Mouse (Mus musculus) stomach, embryonic 14.5 days (tissue): ENCODE data around the gene H3f3b. TPM values are rescaled to one million over a fixed set of nuclear protein-coding genes. Genes with fewer than 3 reads are reported as not detected.

Source experiments
- ATAC-seq: fragments of 200-750 bp; cut with Nextera tagmentation; 2 replicates; pipeline ENCODE4 v1.8.0; 2017; ENCODE audit warnings: low read depth, moderate TSS enrichment; ENCODE audit not compliant: insufficient number of reproducible peaks, insufficient read depth, low FRiP score
- H3K27ac ChIP-seq: fragments of 300-500 bp; sonication (generic); 2 replicates; pipeline ENCODE4 v1.5.1; 2014; ENCODE audit warnings: mild to moderate bottlenecking, low read length, moderate library complexity, mixed read lengths
- H3K27me3 ChIP-seq: fragments of 300-500 bp; sonication (generic); 2 replicates; pipeline ENCODE4 v1.6.1; 2014; ENCODE audit warnings: low read length, control low read depth, mixed read lengths; ENCODE audit not compliant: control insufficient read depth, insufficient read depth
- H3K36me3 ChIP-seq: fragments of 300-500 bp; sonication (generic); 2 replicates; pipeline ENCODE4 v1.6.1; 2014; ENCODE audit warnings: mild to moderate bottlenecking, control low read depth, low read length, moderate library complexity, mixed read lengths; ENCODE audit not compliant: control insufficient read depth, insufficient read depth
- H3K4me1 ChIP-seq: fragments of 300-500 bp; sonication (generic); 2 replicates; pipeline ENCODE4 v1.6.1; 2014; ENCODE audit warnings: low read length, control low read depth, mixed read lengths; ENCODE audit not compliant: control insufficient read depth, insufficient read depth
- H3K4me2 ChIP-seq: fragments of 300-500 bp; sonication (generic); replicated peaks from 2 replicates; pipeline ENCODE4 v1.6.1; 2014; ENCODE audit warnings: low read depth, low read length, control low read depth
- H3K4me3 ChIP-seq: fragments of 300-500 bp; sonication (generic); 2 replicates; pipeline ENCODE4 v1.5.1; 2014; ENCODE audit warnings: low read depth, low read length, control low read depth
- H3K9ac ChIP-seq: fragments of 300-500 bp; sonication (generic); replicated peaks from 2 replicates; pipeline ENCODE4 v1.6.1; 2014; ENCODE audit warnings: low read depth, mild to moderate bottlenecking, control low read depth, low read length, moderate library complexity, mixed read lengths
- H3K9me3 ChIP-seq: fragments of 300-500 bp; sonication (generic); 2 replicates; pipeline ENCODE4 v1.6.1; 2016; ENCODE audit warnings: low read depth, low read length, control low read depth; ENCODE audit not compliant: control insufficient read depth
- WGBS: fragments of 180-500 bp; shearing (Covaris S2); extraction: QIAGEN DNeasy Blood & Tissue Kit; methylation state at CpG from one replicate; pipeline ENCODE4 v1.1.7; 2014; 5-methylcytosine and 5-hydroxymethylcytosine counted together
- polyA plus RNA-seq: library from polyadenylated mRNA; unstranded; fragments of >200 nt; fragmentation: Nextera tagmentation; extraction: Ambion mirVana; gene quantifications from 2 replicates; pipeline ENCODE4 v1.2.1, GENCODE M21; 2014

Gene H3f3b
- polyA plus RNA-seq, 1 experiment from 2014 or later: 1,982 TPM

DNA sequence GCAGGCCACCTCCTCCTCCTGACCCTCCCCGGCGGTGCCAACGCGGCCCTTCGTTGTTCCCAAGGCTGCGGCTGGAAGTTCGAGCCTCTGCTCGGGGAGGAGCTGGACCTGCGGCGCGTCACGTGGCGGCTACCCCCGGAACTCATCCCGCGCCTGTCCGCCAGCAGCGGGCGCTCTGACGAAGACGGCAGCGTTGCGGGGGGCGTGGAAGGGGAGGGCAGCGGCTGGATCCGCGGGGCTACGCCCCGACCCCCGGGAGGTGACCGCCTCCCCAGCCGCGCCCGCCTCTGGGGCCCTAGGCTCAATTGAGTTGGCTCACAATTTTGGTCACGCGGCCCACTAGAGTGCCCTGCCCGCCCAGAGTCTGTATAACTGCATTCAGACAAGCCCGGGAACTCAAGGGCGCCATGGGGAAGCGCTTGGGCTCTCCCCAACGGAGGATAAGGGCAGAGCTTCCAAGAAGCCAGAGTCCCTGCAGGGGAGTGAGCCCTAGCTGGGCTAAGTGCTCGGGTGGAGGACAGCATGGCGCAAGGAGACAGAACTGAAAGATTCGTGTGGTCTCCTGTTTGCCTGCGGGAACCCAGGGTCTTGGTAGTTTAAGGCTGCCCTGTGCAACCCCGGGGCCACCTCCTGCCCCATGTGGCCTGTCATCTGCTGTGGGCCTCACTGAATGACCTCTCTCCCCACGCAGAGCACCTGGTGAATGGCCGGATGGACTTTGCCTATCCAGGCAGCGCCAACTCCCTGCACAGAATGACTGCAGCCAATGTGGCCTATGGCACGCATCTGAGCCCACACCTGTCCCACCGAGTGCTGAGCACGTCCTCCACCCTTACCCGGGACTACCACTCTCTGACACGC is 22.7 kb downstream of the H3f3b start:
- H3K4me1 ChIP-seq: 0 out of 2 replicates have a peak, but pooled peaks cover 5% of the 10 kb centered on the region
- peaks cover 23% of the 10 kb centered on the region for H3K36me3 ChIP-seq
- no peaks in the 10 kb centered on the region for H3K27me3 ChIP-seq
- peak overlapping the region; percentile 44 for H3K9ac ChIP-seq
- H3K4me2 ChIP-seq: peak overlapping the region; percentile 65
- peak overlapping the region; percentile 79 for H3K27ac ChIP-seq
- H3K9me3 ChIP-seq: no peaks in the 10 kb centered on the region; the same call in 1 of the 2 replicates
- ATAC-seq: peak; percentile 79
- H3K4me3 ChIP-seq: peak overlapping the region; percentile 10
- WGBS: 7% methylated on average over 49 of the region's 54 CpGs

DNA sequence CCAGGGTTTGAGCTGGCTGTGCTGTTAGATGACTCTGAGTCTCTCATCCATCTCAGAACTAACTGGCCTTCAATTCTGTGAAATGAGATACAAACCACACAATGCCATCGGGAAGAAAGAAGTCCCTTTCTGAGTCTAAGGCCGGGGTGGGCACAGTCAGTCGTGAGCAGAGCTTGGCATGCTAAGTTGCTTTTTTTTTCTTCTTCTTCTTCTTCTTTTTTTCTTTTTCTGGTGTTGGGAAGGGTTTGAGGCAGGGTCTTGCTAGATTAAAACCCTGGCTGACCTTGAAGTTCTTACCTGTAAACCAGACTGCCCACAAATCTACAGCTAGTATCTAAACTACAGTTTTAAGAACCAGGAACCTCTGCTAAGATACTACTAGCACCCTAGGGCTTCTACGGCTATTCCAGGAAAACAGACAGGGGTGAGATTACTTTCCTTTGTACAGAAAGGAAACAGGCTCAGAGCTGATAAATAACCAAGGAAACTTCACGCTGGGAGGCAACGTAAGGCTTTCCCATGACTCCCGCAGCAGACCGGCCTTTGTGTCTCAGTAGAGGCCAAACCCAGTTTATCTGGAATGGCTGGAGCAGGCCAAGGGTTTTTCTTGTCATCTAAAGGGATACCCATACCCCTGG is 23.5 kb downstream of the H3f3b start:
- H3K9ac ChIP-seq: no peak overlapping the region; the same call in 1 of the 2 replicates
- ATAC-seq: no peak
- no peaks in the 10 kb centered on the region; the same call in 1 of the 2 replicates for H3K9me3 ChIP-seq
- peak overlapping the region; percentile 65 for H3K4me2 ChIP-seq
- H3K4me1 ChIP-seq: 0 out of 2 replicates have a peak, but pooled peaks cover 5% of the 10 kb centered on the region
- H3K27ac ChIP-seq: peak overlapping the region; percentile 79; the same call in 1 of the 2 replicates
- 34% methylated on average over 8 of the region's 8 CpGs for WGBS
- H3K27me3 ChIP-seq: no peaks in the 10 kb centered on the region
- peaks cover 17% of the 10 kb centered on the region; the same call in 1 of the 2 replicates for H3K36me3 ChIP-seq
- peak overlapping the region; percentile 10 for H3K4me3 ChIP-seq

DNA sequence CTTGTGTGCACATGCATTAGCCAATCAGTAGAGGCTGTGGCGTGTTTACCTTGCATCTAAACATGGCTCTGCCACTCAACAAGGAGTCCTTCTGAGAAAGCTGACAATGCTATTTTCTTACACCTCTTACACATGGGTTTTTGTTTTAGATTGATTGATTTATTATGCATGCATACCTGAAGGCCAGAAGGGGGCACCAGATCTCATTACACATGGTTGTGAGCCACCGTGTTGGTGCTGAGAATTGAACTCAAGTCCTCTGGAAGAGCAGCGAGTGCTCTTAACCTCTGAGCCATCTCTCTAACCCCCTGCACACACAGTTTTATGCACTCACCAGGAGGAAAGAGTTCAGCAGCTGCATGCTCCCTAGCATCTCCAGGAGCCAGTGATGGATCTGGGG is 24.9 kb downstream of the H3f3b start:
- Histone ChIP-seq H3K27me3 (no peaks in the 10 kb centered on the region), H3K36me3 (peaks cover 11% of the 10 kb centered on the region; the same call in 1 of the 2 replicates), H3K9ac (no peak overlapping the region), H3K9me3 (no peaks in the 10 kb centered on the region; the same call in 1 of the 2 replicates), H3K4me2 (no peak overlapping the region), H3K27ac (no peak overlapping the region), H3K4me1 (0 out of 2 replicates have a peak, but pooled peaks cover 5% of the 10 kb centered on the region), H3K4me3 (no peak overlapping the region)
- WGBS: 84% methylated on average over 3 of the region's 3 CpGs
- no peak for ATAC-seq

DNA sequence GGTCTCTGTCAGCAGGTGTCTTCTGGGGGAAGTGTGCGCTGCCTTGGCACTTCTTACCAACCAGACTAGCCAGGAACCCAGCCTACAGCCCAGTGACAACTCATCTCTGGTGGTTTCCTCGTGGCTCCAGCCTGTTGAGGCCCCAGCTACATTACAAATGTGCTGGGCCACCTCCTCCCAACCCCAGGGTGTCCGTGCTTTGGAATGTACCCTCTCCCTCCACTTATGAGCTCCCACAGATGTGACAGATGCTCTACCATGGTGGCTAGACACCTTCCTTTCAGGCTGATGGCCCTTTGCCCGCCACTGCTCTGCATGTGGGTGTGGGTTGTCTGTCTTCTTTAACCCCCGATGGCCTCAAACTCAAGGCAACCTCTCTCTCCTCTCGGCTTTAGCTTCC is 26.0 kb downstream of the H3f3b start:
- no peak for ATAC-seq
- Histone ChIP-seq H3K27me3 (no peaks in the 10 kb centered on the region), H3K9ac (no peak overlapping the region), H3K4me3 (no peak overlapping the region), H3K4me1 (0 out of 2 replicates have a peak, but pooled peaks cover 5% of the 10 kb centered on the region), H3K36me3 (no peaks in the 10 kb centered on the region; the same call in 1 of the 2 replicates), H3K4me2 (no peak overlapping the region), H3K27ac (no peak overlapping the region), H3K9me3 (no peaks in the 10 kb centered on the region; the same call in 1 of the 2 replicates)
- 75% methylated on average over 6 of the region's 6 CpGs for WGBS

DNA sequence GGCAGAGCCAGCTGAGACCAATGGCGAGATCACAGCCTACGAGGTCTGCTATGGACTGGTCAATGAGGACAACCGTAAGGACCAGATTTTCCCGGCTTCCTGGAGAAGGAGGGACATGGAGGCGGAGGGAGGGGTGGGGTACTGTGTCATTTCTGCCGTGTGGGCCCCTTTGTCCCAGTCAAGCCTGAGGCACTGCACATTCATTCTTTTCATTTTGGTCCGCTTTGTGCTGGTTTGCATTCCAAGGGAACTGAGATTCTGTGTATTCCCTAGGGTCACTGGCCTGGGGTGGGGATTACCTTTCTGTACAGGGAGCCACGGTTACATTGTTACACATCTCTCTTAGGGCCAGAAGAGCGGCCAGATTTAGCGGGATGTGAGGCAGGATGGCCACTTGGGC is 27.2 kb downstream of the H3f3b start:
- WGBS: 55% methylated on average over 10 of the region's 10 CpGs

DNA sequence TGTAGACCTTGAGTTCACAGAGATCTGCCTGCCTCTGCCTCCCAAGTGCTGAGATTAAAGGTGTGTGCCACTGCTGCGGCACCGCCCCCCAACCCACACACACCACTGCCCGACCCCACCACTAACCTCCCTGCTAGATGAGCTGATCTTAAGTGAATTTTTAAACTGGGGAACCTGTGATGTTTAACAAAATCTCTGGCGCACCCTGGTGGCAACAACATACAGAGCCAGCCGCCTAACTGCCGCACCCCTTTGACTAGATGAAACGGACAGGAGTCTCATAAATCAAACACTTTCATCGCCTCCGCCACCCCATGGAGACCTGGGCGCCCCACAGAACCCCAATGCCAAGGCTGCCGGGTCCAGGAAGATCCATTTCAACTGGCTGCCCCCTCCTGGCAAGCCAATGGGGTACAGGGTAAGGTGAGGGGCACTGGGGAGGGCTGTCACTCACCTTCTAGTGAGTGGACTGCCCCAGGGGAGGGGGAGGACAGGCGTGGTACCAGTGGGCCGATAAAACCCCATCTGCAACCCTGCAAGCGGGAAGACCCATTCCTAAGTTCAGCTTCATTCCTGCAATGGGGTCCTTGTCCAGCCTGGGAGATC is 28.1 kb downstream of the H3f3b start:
- 16% methylated on average over 14 of the region's 14 CpGs for WGBS
- H3K4me1 ChIP-seq: no peaks in the 10 kb centered on the region
- no peaks in the 10 kb centered on the region for H3K27me3 ChIP-seq
- no peaks in the 10 kb centered on the region; the same call in 1 of the 2 replicates for H3K9me3 ChIP-seq
- no peak overlapping the region for H3K4me2 ChIP-seq
- ATAC-seq: no peak
- no peak overlapping the region for H3K27ac ChIP-seq
- H3K36me3 ChIP-seq: no peaks in the 10 kb centered on the region
- H3K9ac ChIP-seq: no peak overlapping the region
- H3K4me3 ChIP-seq: no peak overlapping the region

More for the DNA sequence above, 27.2 kb downstream of the H3f3b start:
- Histone ChIP-seq H3K4me3 (no peak overlapping the region), H3K4me2 (no peak overlapping the region), H3K4me1 (0 out of 2 replicates have a peak, but pooled peaks cover 5% of the 10 kb centered on the region), H3K9ac (no peak overlapping the region), H3K36me3 (no peaks in the 10 kb centered on the region), H3K9me3 (no peaks in the 10 kb centered on the region; the same call in 1 of the 2 replicates), H3K27me3 (no peaks in the 10 kb centered on the region), H3K27ac (no peak overlapping the region)
- no peak for ATAC-seq

DNA sequence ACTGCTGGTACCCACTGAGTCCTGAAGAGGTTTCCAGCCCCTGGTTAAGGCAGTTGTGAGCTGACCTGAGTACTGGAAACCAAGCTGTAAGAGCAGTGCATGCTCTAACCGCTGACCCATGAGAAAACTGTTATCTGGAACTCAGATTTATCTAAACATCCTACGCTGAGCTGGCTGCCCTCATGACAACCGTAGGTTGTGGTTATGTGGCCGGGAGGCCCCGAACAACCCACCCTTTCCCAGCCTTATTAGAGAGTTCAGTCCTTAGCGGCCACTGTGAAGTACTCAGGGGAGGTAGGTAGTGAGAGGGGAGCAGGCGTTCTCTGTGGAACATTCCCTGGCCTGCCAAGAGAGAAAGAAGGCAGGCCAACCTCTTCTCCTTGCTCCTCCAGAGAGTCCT is 28.7 kb downstream of the H3f3b start:
- ATAC-seq: no peak
- no peak overlapping the region for H3K27ac ChIP-seq
- WGBS: 55% methylated on average over 7 of the region's 7 CpGs
- no peak overlapping the region for H3K4me2 ChIP-seq
- no peaks in the 10 kb centered on the region for H3K4me1 ChIP-seq
- H3K27me3 ChIP-seq: no peaks in the 10 kb centered on the region
- no peak overlapping the region for H3K4me3 ChIP-seq
- H3K36me3 ChIP-seq: no peaks in the 10 kb centered on the region
- H3K9me3 ChIP-seq: no peaks in the 10 kb centered on the region; the same call in 1 of the 2 replicates
- no peak overlapping the region for H3K9ac ChIP-seq

DNA sequence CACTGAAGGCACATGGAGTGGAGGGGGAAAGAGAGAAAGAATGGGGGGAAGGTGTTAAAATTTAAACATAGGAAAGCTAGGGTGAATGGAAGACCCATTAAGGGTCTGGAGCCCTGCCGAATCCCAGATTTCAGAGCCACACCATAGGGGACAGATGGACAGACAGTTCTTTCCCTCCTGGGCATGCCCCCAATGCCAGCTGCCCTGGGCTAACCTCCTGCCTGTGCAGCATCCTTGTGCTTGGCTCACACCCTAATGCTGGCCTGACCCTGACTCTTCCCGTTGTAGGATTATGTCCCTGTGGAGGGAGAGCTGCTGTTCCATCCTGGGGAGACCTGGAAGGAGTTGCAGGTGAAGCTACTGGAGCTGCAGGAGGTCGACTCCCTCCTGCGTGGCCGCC is 30.1 kb downstream of the H3f3b start:
- Histone ChIP-seq H3K36me3 (no peaks in the 10 kb centered on the region), H3K4me3 (no peak overlapping the region), H3K4me1 (no peaks in the 10 kb centered on the region), H3K27me3 (no peaks in the 10 kb centered on the region), H3K4me2 (no peak overlapping the region), H3K27ac (no peak overlapping the region), H3K9ac (no peak overlapping the region), H3K9me3 (no peaks in the 10 kb centered on the region)
- ATAC-seq: no peak
- WGBS: 59% methylated on average over 5 of the region's 5 CpGs
